Mouse (Mus musculus) heart, adult 11 months (tissue): ENCODE results near the gene Leap2.

Source experiments
- DNase-seq: peaks from one replicate; pipeline ENCODE4 v3.0.0; 2022

Gene Leap2

DNA sequence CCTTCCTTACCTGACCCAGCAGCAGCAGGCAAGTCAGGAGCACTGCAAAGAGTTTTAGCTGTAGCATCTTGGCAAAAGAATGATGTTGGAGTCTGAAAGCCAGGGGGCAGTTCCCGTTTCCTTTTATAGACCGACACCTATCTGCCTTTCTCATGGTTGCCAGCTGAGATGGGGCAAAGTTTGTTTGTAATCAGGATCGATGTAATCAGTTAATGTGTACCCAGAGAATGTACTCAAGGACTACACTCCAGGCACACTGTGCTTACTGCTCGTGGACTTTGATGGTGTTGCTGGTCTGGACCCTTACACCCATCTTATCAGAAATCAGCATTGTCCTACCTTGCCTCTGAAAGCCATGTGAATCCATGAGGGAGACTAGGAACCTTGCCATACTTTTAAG is at the start of gene Leap2:
Gene Leap2 (minus strand): TSS at position 135 of the 400 bp plus-strand sequence.
- DNase-seq = peak; percentile 80

DNA sequence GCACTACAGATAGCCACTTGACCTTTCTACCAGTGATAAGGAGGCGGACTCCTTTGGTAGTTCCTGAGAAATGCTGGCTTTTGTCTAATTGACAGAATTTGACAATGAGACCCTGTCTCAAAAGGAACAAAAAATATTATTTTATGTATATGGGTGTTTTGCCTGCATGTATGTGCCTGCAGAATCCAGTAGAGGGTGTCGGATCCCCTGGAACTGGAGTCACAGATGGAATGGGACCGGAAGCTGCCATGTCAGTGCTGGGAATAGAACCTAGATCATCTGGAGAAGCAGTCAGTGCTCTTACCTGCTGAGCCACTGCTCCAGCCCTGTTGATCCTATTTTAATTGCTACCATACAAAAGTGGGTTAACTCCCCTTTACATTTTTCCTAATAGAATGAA is 49.7 kb upstream of the Leap2 start:
- DNase-seq = no peak

GRCm38 (mm10) chr11:53469968-53470695 is 47.2 kb upstream of the Leap2 start, which contains the start of gene Gm9837:
Gene Gm9837 (minus strand): TSS chr11:53470479.
- peak; percentile 98 for DNase-seq

DNA sequence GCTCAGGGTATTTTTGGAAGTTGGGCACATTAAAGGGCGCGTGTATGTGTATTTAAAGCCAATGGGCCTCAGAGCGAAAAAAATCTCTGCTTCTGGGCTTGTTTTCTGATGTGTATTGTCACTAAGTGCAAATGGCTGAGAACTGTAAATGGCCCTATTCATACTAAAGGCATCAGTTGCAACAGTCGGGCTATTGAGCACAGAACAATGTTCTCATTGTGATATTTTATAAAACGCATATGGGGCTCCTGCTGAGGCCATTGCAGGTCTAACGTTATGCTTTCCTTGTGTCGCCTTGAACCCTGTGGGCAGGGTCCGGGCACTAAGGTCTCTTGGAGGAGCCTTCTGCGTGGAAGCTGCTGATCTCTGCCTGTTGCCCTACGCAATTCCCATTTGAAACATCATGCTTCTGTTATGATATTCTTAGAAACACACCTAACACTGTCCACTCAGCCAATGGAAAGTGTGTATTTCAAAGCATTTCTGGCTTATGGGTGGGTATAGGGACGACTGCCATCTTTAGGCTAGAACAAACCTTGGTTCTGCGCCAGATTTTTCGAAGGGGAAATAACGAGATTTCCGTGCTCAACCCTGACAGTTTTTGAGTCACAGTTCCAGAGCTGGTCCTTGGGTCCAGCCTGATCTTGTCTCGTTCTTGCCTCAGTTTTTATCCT is 46.5 kb upstream of the Leap2 start:
- DNase-seq = no peak

DNA sequence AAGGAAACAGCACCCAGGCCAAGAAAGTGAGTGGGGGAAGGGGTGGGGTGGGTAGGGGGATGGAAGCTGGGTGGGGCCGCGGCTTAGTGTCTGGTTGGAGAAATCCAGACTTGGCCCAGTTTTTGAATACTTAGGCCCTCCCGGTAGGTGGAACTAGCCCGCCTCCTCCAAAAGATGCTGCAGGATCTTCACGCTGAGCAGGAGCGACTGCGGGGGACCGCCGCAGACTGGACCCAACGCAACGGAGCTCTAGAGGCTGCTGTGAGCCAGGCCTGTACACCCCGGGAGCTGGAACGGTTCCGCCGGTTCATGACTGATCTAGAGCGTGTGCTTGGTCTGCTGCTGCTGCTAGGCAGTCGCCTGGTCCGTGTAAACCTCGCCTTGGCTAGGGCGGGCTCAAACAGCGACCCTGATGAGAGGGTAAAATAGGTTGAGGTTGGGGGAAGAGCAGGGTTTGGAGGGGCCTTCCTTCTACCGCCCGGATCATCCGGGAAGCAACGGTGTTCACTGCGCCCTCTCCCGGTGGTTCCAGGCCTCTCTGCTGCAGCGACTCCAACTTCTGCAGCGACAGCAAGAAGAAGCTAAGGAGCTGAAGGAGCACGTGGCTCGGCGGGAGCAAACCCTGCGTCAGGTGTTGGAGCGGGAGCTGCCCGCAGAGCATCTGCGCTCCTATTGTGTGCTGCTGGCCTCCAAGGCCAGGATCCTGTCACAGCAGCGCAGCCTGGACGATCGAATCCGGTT is 43.4 kb upstream of the Leap2 start:
- DNase-seq = peak; percentile 96

DNA sequence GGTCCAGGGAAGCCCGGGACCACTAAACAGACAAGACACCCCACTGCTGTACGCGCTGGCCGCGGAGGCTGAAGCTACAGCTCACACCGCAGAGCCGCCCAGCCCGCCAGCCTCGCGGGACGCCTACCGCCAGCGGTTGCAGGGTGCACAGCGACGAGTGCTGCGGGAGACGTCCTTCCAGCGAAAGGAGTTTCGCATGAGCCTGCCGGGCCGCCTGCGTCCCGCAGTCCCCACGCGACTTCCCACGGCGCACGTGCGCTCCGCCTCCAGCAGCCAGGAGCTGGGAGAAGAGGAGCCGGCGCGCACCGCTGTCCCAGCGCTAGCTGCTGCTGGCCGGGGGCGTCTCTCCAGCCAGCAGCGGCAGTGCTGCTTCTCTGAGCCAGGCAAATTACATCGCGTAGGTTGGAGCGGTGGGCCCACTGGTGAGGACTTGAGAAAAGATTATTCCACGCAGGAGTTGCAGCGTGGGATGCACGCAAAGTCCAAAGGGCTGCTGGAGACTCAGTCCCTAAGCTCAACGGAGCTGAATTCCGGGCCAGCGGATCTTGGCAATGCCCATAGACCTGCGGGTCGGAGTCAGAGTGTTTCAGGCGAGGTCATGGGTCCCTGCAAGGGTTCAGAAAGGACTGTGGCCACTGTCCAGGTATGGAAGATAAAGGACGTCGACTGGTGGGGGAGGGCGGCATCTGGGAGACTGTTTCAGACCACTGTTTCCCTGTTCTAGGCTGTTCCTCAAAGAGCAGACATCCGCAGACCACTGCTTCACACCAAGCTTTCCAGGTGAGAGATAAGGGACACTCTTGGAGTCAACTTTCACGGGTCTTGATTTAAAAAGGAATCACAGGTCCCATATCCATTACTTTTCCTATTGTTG is 40.8 kb upstream of the Leap2 start:
- no peak for DNase-seq

DNA sequence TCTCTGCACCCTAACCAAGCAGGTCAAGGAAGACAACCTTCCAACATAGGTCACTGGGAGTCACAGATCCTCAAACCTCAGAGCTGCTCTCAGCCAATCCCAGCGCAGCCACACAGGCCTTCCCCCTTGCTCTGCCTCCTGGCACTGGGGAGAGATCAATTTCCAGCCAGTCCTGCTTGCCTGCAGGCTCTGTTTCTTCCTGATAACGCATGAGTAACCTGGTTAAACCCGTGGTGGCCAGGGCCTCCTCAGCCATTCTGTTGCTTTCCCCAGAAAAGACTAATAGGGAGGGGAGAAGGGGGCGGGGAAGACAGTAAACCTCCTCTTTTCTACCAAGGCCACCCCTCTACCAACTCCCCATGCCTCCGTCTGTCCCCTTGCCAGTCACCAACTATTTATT is 38.8 kb upstream of the Leap2 start:
- DNase-seq = no peak

DNA sequence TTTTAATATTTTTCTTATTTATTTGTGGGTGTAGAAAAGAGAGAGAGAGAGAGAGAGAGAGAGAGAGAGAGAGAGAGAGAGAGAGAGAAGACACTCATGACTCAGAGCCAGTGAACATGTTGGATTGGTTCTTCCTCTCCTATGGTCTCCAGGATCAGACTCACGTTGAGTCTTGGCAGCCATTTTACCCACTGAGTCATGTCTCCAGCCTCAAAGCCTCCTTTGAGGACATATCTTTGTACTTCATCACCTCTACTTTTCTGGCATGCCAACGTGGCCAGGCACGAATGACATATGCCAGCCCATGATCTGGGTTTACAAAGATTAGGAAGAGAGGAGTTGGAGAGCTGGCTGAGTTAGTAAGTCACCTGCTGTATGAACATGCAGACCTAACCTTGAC is 37.2 kb upstream of the Leap2 start:
- no peak for DNase-seq

DNA sequence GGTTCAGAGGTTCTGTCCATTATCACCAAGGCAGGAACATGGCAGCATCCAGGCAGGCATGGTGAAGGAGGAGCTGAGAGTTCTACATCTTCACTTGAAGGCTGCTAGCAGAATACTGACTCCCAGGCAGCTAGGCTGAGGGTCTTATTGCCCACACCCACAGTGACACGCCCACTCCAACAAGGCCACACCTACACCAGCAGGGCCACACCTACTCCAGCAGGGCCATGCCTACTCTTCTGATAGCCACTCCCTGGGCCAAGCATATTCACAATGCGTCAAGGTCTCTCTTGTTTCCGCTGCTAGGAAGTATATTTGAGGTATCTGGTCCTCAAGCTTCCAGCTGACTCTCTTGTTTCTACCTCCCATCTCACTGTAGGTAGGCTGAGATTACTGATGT is 36.0 kb upstream of the Leap2 start:
- no peak for DNase-seq

DNA sequence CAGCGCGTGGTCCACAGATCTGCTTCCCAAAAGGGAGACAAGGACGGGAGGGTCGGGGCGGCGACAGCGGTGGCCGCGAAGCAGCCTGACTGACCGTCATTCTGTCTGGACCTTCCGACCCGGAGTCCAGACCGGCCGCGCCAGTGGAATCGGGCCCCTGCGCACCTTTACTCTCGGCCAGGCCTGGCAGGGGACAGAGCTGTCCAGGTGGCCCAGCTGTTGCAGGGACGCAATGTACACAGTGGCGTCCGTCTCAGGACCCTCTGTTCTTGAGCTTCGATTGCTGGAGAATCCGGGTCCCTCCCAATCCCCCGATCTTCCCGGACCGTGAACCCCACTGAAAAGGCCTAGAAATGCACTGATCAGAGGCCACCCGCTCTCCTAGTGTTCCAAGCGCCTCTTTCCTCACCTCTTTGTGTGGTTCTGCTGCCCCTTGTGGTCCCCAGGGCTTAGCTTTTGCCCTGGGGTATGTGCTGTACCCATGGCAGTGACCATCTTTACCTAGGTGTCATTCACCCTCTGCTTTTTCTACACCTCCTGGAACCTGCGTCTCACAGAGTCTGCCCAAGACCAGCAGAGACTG is 34.5 kb upstream of the Leap2 start:
- DNase-seq = no peak

- DNase-seq = peak; percentile 97
These were observed 33.8 kb upstream of the Leap2 start, which contains the start of the genes Gm10447 and Shroom1 for GRCm38 (mm10) chr11:53456474-53457371. Gene Gm10447 (minus strand): TSS chr11:53457110. Gene Shroom1 (plus strand): TSS chr11:53457205.

DNA sequence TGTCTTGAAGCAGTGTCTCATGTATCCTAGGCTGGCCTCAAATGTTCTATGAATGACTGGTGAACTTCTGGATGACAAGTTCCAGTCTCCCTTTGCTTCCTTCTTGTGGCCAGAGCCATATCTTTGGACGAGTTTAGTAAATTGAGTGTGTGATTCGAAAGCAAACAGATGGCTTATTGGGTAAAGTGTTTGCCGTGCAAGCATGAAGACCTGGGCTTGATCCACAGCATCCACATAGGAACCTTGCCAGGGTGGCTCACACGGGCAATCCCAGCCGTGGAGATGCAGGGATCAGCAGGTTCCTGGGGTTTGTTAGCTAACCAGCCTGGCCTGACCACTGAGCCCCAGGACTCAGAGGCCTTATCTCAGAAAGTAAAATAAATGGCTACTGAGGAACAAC is 30.1 kb upstream of the Leap2 start:
- DNase-seq = no peak

- no peak for DNase-seq
These were observed 29.4 kb upstream of the Leap2 start for GRCm38 (mm10) chr11:53452396-53452795.

DNA sequence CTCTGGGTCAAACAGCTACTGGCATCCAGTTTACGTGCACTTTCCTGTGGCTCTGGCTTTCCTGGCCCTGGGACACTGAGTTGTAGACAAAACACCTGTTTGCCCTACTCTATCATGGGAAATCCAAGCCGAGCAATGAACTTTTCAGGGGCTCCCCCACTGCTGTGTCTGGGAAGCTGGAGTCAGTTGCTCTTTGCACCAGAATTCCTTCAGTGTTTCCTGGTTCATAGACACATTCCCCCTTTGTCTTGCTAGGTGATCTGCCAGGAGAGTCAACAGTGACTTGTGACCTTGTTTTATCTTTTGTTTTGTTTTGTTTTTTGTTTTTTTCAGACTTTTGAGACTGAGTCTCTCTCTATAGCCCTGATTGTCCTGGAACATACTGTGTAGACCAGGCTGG is 28.4 kb upstream of the Leap2 start:
- no peak for DNase-seq

DNA sequence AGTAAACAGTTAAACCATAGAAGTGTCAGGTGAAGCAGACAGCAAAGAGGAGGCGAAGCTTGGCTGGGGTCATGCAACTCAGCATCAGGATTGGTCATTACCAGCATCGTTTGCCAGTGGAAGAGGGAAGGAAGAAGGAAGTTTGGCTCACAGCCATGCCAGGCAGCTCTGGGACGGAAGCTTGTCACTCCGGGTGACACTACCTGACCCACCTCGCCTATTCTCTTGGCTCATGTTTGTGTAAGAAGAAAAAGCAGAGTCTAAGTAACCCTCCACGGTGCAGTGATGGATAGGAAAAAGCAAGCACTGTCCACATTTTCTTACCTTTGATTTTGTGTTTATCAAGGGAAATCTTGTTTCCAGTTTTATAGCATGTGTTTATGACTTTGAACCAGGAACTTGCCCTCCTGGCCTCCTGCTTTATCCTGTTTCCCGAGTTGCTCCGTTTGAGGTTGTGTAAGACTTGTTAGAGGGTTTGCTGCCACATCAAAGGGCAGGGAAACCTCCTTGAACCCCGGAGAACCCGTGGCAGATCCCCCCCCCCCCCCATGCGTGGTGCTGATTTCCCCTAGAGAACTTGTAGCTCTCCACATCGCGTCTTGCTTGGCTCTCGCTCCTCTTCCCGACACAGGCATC is 27.2 kb upstream of the Leap2 start:
- no peak for DNase-seq

- peak; percentile 95 for DNase-seq
These were observed 25.6 kb upstream of the Leap2 start for GRCm38 (mm10) chr11:53448529-53448928.

DNA sequence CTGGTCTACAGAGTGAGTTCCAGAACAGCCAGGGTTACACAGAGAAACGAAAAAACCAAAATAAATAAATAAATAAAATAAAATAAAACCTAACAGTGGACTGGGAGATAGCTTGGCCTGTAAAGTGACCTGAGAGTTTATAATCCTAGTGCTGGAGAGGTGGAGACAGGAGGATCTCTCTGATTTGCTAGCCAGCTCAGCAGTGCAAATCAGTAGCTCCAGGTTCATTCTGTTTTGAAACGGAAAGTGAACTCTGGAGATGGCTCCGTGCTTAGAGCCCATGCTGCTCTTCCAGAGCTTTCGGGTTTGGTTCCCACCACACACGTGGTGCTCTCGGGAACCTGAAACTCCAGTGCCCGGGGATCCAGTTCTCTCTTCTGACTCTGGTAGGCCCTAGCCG is 25.0 kb upstream of the Leap2 start:
- DNase-seq = no peak

DNA sequence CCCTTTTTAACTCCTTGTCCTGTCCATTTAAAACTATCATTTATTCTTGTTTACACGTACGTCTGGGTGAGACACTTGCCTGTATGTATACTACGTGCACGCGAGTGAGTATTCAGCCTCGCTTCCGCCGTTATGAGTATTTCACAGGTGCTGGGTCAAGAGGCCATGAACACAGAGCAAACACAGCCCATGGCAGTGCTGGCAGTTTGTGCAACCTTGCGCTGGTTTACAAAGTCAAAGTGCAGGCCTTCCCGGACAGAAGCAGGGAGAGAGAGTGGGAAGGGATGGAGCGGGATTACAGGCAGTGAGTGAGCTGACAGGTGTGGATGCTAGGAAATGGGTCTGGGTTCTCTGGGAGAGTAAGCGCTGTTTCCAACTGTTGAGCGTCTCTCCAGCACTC is 23.2 kb upstream of the Leap2 start:
- no peak for DNase-seq

DNA sequence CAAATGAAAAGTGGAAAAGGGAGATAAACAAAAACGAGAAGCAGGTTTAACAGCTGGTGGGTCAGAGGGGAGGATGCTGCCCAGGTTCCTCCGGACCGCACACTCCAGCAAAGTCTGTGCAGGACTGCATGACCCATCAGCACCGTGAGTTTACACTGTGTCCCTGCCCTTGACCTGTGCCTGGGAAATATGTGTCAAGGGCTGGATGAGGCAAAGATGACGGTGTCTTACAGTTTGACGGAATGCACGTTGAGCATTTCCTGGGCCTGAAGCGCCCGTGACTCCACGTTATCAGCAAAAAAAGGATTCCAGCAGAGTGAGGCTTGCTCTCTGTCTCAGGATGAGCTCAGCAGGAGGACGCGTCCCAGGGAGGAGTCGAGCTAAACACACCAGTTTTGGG is 22.6 kb upstream of the Leap2 start:
- DNase-seq = peak; percentile 83

DNA sequence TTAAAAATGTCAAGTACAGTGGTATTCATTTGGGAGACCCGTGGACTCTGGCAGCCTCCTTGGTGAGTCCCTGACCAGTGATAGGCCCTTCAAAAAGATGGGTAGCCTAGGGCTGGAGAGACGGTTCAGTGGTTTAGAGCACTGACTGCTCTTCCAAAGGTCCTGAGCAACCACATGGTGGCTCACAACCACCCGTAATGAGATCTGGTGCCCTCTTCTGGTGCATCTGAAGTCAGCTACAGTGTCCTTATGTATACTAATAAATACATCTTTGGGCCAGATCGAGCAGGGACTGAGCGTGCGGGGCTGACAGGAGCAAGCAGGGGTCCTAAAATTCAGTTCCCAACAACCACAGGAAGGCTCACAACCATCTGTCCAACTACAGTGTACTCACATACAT is 20.9 kb upstream of the Leap2 start:
- DNase-seq = no peak

- DNase-seq = no peak
These were observed 19.0 kb upstream of the Leap2 start for GRCm38 (mm10) chr11:53441921-53442320.
